ENCODE assay signal across 8 mouse cellular contexts in genomic region chr15:90237657-90238056, GRCm38 (mm10). TPM values are rescaled to one million over a fixed set of nuclear protein-coding genes. Genes with fewer than 3 reads are reported as not detected.
DNase-seq lines count a peak whose midpoint lies in the region; ATAC-seq and TF ChIP-seq lines count a peak whose summit lies in the region.

No protein-coding gene starts in this region.

- no peaks in the 10 kb centered on the region for H3K9me3 ChIP-seq in liver, postnatal 0 days (ENCODE audit: low read length)

- no peak overlapping the region for H3K4me3 ChIP-seq in liver, postnatal 0 days (ENCODE audit: low read depth, low read length)

- no peaks in the 10 kb centered on the region for H3K4me1 ChIP-seq in liver, postnatal 0 days (ENCODE audit: insufficient read depth)

- no peaks in the 10 kb centered on the region for H3K27me3 ChIP-seq in liver, postnatal 0 days (ENCODE audit: insufficient read depth, low read length)

- H3K9ac ChIP-seq in liver, postnatal 0 days (replicated peaks) = no peak overlapping the region

- TF ChIP-seq CTCF in liver, postnatal 0 days (IDR thresholded peaks at IDR 0.05; ENCODE audit: low read depth) = peak; percentile 53

- WGBS in liver, postnatal 0 days (ENCODE audit: insufficient replicate concordance) = 56% methylated on average over 2 of the region's 2 CpGs

- no peak overlapping the region for H3K27ac ChIP-seq in liver, postnatal 0 days (ENCODE audit: low read depth)

- intact Hi-C loops in gastrocnemius, postnatal 14 days (cut with DNase I; ENCODE audit: low total_unique reads) = loop anchor here (10.0 kb wide), 1 partner anchor 697 kb away; no protein-coding TSS in a partner anchor

- no peak for TF ChIP-seq EP300 in liver, postnatal 0 days (IDR thresholded peaks at IDR 0.05; ENCODE audit: low read depth)

- no peak overlapping the region for H3K4me2 ChIP-seq in liver, postnatal 0 days (ENCODE audit: low read depth, low read length)

- peak; percentile 5 for DNase-seq in gastrocnemius, postnatal 14 days
- DNase-seq in gastrocnemius, postnatal 25 days = no peak
- no peak for DNase-seq in liver, postnatal 0 days
- DNase-seq in liver (no peak), NIH3T3 (ENCODE audit: low read depth) (peak; percentile 86)
- DNase-seq in lung, postnatal 14 days = peak; percentile 14
- DNase-seq in adrenal gland, postnatal 14 days = no peak
- no peak for DNase-seq in thymus, postnatal 10 days (ENCODE audit: low spot score in 2 of 2)

- no peak for ATAC-seq in liver, postnatal 0 days

- no peaks in the 10 kb centered on the region for H3K36me3 ChIP-seq in liver, postnatal 0 days (replicated peaks; ENCODE audit: insufficient read depth, low read length)

RNA-seq across cellular contexts. Expression of gene Alg10b, which starts 13.5 kb away (rescaled TPM):
- 10 to 100 TPM; 12.0 to 13.0 TPM for total RNA-seq in gastrocnemius, postnatal 14 days (2021)
- 10 to 100 TPM; 12.8 to 14.1 TPM for total RNA-seq in gastrocnemius, postnatal 25 days (2021)
- polyA plus RNA-seq in liver, postnatal 0 days (2015; fragmentation: Nextera tagmentation; extraction: Ambion mirVana) = 4.8 and 5.1 TPM in 2 replicates
- total RNA-seq in adrenal gland, postnatal 14 days (2021) = 26.5 and 26.6 TPM in 2 replicates

Comparison
In these comparisons a context has a peak if more than half of its experiments do, and no peak if none do; other contexts are left out.
1. DNase-seq: peak in gastrocnemius, postnatal 14 days (single experiment), NIH3T3 (single experiment) and lung, postnatal 14 days (single experiment); none in gastrocnemius, postnatal 25 days (single experiment), liver, postnatal 0 days (single experiment), liver (single experiment), adrenal gland, postnatal 14 days (single experiment) and thymus, postnatal 10 days (0 of 2).